Mouse (Mus musculus) CH12.LX (cell line): ENCODE results near the gene Acad12.

ENCODE experiments used
- CTCF ChIP-seq, 2 experiments: IDR thresholded peaks in 1 of 2; conservative IDR thresholded peaks in 1 of 2; 2 replicates each; pipeline ENCODE4 v1.5.1; 2011 to 2012; ENCODE audit warnings: low read depth in 2 of 2, low read length in 2 of 2, improper control_type of control experiment in 1 of 2, inconsistent platforms in 1 of 2, mild to moderate bottlenecking in 1 of 2, moderate library complexity in 1 of 2
- E2F4 ChIP-seq: IDR thresholded peaks from 2 replicates; pipeline ENCODE4 v1.6.1; 2011; ENCODE audit warnings: low read depth, low read length, improper control_type of control experiment; ENCODE audit not compliant: insufficient replicate concordance
- EP300 ChIP-seq: IDR thresholded peaks from 2 replicates; pipeline ENCODE4 v1.6.1; 2011; ENCODE audit warnings: low read length, improper control_type of control experiment
- GABPA ChIP-seq: IDR thresholded peaks from 2 replicates; pipeline ENCODE4 v1.6.1; 2012; ENCODE audit warnings: low read depth, low read length, improper control_type of control experiment, inconsistent platforms; ENCODE audit not compliant: insufficient replicate concordance
- KAT2A ChIP-seq: IDR thresholded peaks from 2 replicates; pipeline ENCODE4 v1.6.1; 2012; ENCODE audit warnings: low read length, improper control_type of control experiment, inconsistent platforms; ENCODE audit not compliant: insufficient replicate concordance
- MAFK ChIP-seq: IDR thresholded peaks from 2 replicates; pipeline ENCODE4 v1.6.1; 2011; ENCODE audit warnings: low read length, improper control_type of control experiment; ENCODE audit not compliant: insufficient replicate concordance
- MAX ChIP-seq: IDR thresholded peaks from 2 replicates; pipeline ENCODE4 v1.6.1; 2011; ENCODE audit warnings: low read length, improper control_type of control experiment
- MAZ ChIP-seq: IDR thresholded peaks from 2 replicates; pipeline ENCODE4 v1.6.1; 2012; ENCODE audit warnings: low read depth, mild to moderate bottlenecking, inconsistent platforms, low read length, improper control_type of control experiment, moderate library complexity
- MEF2A ChIP-seq: IDR thresholded peaks from 2 replicates; pipeline ENCODE4 v1.6.1; 2014; ENCODE audit warnings: low read depth, mild to moderate bottlenecking, inconsistent platforms, low read length, improper control_type of control experiment, borderline replicate concordance
- MXI1 ChIP-seq: IDR thresholded peaks from 2 replicates; pipeline ENCODE4 v1.6.1; 2011; ENCODE audit warnings: mild to moderate bottlenecking, low read depth, low read length, improper control_type of control experiment
- POLR2A ChIP-seq: IDR thresholded peaks from 2 replicates; pipeline ENCODE4 v1.6.1; 2011; ENCODE audit warnings: low read depth, mild to moderate bottlenecking, improper control_type of control experiment, low read length
- RAD21 ChIP-seq: IDR thresholded peaks from 2 replicates; pipeline ENCODE4 v1.6.1; 2011; ENCODE audit warnings: low read depth, mild to moderate bottlenecking, low read length, improper control_type of control experiment, moderate library complexity
- USF1 ChIP-seq: IDR thresholded peaks from 2 replicates; pipeline ENCODE4 v1.6.1; 2014; ENCODE audit warnings: low read depth, mild to moderate bottlenecking, inconsistent platforms, low read length, improper control_type of control experiment
- ZC3H11A ChIP-seq: IDR thresholded peaks from 2 replicates; pipeline ENCODE4 v1.6.1; 2012; ENCODE audit warnings: low read depth, mild to moderate bottlenecking, inconsistent platforms, low read length, improper control_type of control experiment

GRCm38 (mm10) chr5:121612036-121612435 lies 6.7 kb downstream of the Acad12 start:
- TF ChIP-seq USF1 (no peak), E2F4 (no peak), EP300 (no peak), CTCF (conservative IDR thresholded peaks at IDR 0.05 in 1 of 2, IDR thresholded peaks at IDR 0.05 in 1 of 2; ENCODE audit: low read depth in 2 of 2, low read length in 2 of 2) (no peak), MXI1 (no peak), MEF2A (no peak), ZC3H11A (no peak), POLR2A (no peak), KAT2A (no peak), GABPA (no peak), MAX (no peak), MAFK (no peak), RAD21 (no peak), MAZ (no peak)
